Mouse (Mus musculus) hindbrain, embryonic 15.5 days (tissue): ENCODE results near the gene Adcy7. TPM values are rescaled to one million over a fixed set of nuclear protein-coding genes. Genes with fewer than 3 reads are reported as not detected.

Experiments used
- ATAC-seq: fragments of 200-750 bp; cut with Nextera tagmentation; 2 replicates; pipeline ENCODE4 v1.8.0; 2017; ENCODE audit warnings: low read depth, moderate number of reproducible peaks, moderate TSS enrichment; ENCODE audit not compliant: low FRiP score
- H3K27ac ChIP-seq: fragments of 300-500 bp; sonication (generic); replicated peaks from 2 replicates; pipeline ENCODE4 v1.5.1; 2015; ENCODE audit warnings: mild to moderate bottlenecking, inconsistent platforms
- H3K27me3 ChIP-seq: fragments of 300-500 bp; sonication (generic); 2 replicates; pipeline ENCODE4 v1.6.1; 2015; ENCODE audit warnings: control low read depth, inconsistent platforms
- H3K36me3 ChIP-seq: fragments of 300-500 bp; sonication (generic); 2 replicates; pipeline ENCODE4 v1.6.1; 2015; ENCODE audit warnings: control low read depth, inconsistent platforms
- H3K4me1 ChIP-seq: fragments of 300-500 bp; sonication (generic); replicated peaks from 2 replicates; pipeline ENCODE4 v1.6.1; 2015; ENCODE audit warnings: control low read depth, inconsistent platforms
- H3K4me2 ChIP-seq: fragments of 300-500 bp; sonication (generic); 2 replicates; pipeline ENCODE4 v1.6.1; 2015; ENCODE audit warnings: moderate library complexity, mild to moderate bottlenecking, inconsistent platforms
- H3K4me3 ChIP-seq: fragments of 300-500 bp; sonication (generic); 2 replicates; pipeline ENCODE4 v1.5.1; 2015; ENCODE audit warnings: mild to moderate bottlenecking, inconsistent platforms
- H3K9ac ChIP-seq: fragments of 300-500 bp; sonication (generic); 2 replicates; pipeline ENCODE4 v1.6.1; 2015; ENCODE audit warnings: inconsistent platforms
- H3K9me3 ChIP-seq: fragments of 300-500 bp; sonication (generic); 2 replicates; pipeline ENCODE4 v1.6.1; 2016; ENCODE audit warnings: control low read depth, inconsistent platforms
- WGBS: fragments of 180-500 bp; shearing (Covaris S2); methylation state at CpG from one replicate; pipeline ENCODE4 v1.1.7; 2015; 5-methylcytosine and 5-hydroxymethylcytosine counted together
- polyA plus RNA-seq: library from polyadenylated mRNA; unstranded; fragments of >200 nt; fragmentation: Nextera tagmentation; extraction: Ambion mirVana; gene quantifications from 2 replicates; pipeline ENCODE4 v1.2.1, GENCODE M21; 2015

Adcy7 gene
- polyA plus RNA-seq, 1 experiment from 2014 or later, result 5.2 TPM

- Histone ChIP-seq H3K36me3 (peaks cover 21% of the 10 kb centered on the region), H3K4me2 (no peak overlapping the region), H3K27ac (no peak overlapping the region), H3K27me3 (no peaks in the 10 kb centered on the region), H3K4me1 (no peaks in the 10 kb centered on the region), H3K4me3 (no peak overlapping the region), H3K9me3 (no peaks in the 10 kb centered on the region), H3K9ac (no peak overlapping the region)
- ATAC-seq, result no peak
- WGBS, result 92% methylated on average over 11 of the region's 11 CpGs
These were observed 52.6 kb downstream of the Adcy7 start for GRCm38 (mm10) chr8:88324760-88325159.

GRCm38 (mm10) chr8:88325251-88325650 is 53.0 kb downstream of the Adcy7 start:
- Histone ChIP-seq H3K9me3 (no peaks in the 10 kb centered on the region), H3K4me3 (no peak overlapping the region), H3K36me3 (peaks cover 25% of the 10 kb centered on the region), H3K27me3 (no peaks in the 10 kb centered on the region), H3K4me2 (no peak overlapping the region), H3K9ac (no peak overlapping the region), H3K27ac (no peak overlapping the region), H3K4me1 (no peaks in the 10 kb centered on the region)
- ATAC-seq, result no peak
- WGBS, result 69% methylated on average over 5 of the region's 5 CpGs

- no peak for ATAC-seq
- no peak overlapping the region for H3K4me3 ChIP-seq
- no peak overlapping the region for H3K4me2 ChIP-seq
- H3K4me1 ChIP-seq, result no peaks in the 10 kb centered on the region
- H3K36me3 ChIP-seq, result peaks cover 26% of the 10 kb centered on the region
- H3K9me3 ChIP-seq, result no peaks in the 10 kb centered on the region
- WGBS, result 94% methylated on average over 5 of the region's 5 CpGs
- H3K27me3 ChIP-seq, result no peaks in the 10 kb centered on the region
- no peak overlapping the region for H3K27ac ChIP-seq
- H3K9ac ChIP-seq, result no peak overlapping the region
These were observed 53.6 kb downstream of the Adcy7 start for GRCm38 (mm10) chr8:88325795-88326194.

- no peak for ATAC-seq
- no peaks in the 10 kb centered on the region for H3K4me1 ChIP-seq
- peaks cover 31% of the 10 kb centered on the region for H3K36me3 ChIP-seq
- no peak overlapping the region for H3K9ac ChIP-seq
- no peaks in the 10 kb centered on the region for H3K27me3 ChIP-seq
- no peak overlapping the region for H3K4me2 ChIP-seq
- 94% methylated on average over 12 of the region's 12 CpGs for WGBS
- no peak overlapping the region for H3K27ac ChIP-seq
- no peaks in the 10 kb centered on the region for H3K9me3 ChIP-seq
- H3K4me3 ChIP-seq, result no peak overlapping the region
These were observed 54.1 kb downstream of the Adcy7 start for GRCm38 (mm10) chr8:88326328-88326727.

GRCm38 (mm10) chr8:88328689-88329088 is 56.5 kb downstream of the Adcy7 start:
- ATAC-seq, result no peak
- Histone ChIP-seq H3K27me3 (no peaks in the 10 kb centered on the region), H3K4me3 (no peak overlapping the region), H3K4me2 (no peak overlapping the region), H3K9me3 (no peaks in the 10 kb centered on the region), H3K27ac (no peak overlapping the region), H3K4me1 (no peaks in the 10 kb centered on the region), H3K9ac (no peak overlapping the region), H3K36me3 (peaks cover 53% of the 10 kb centered on the region)
- 68% methylated on average over 6 of the region's 6 CpGs for WGBS

- Histone ChIP-seq H3K9ac (no peak overlapping the region), H3K4me1 (no peaks in the 10 kb centered on the region), H3K9me3 (no peaks in the 10 kb centered on the region), H3K27me3 (no peaks in the 10 kb centered on the region), H3K27ac (no peak overlapping the region), H3K4me2 (no peak overlapping the region), H3K36me3 (peaks cover 70% of the 10 kb centered on the region), H3K4me3 (no peak overlapping the region)
- ATAC-seq, result no peak
- 96% methylated on average over 3 of the region's 3 CpGs for WGBS
These were observed 58.6 kb downstream of the Adcy7 start for GRCm38 (mm10) chr8:88330816-88331215.

GRCm38 (mm10) chr8:88334384-88334783 is 62.2 kb downstream of the Adcy7 start:
- Histone ChIP-seq H3K9ac (no peak overlapping the region), H3K27me3 (no peaks in the 10 kb centered on the region), H3K9me3 (no peaks in the 10 kb centered on the region), H3K4me1 (no peaks in the 10 kb centered on the region), H3K4me2 (no peak overlapping the region), H3K4me3 (no peak overlapping the region), H3K27ac (no peak overlapping the region), H3K36me3 (peaks cover 72% of the 10 kb centered on the region)
- no peak for ATAC-seq
- 98% methylated on average over 2 of the region's 2 CpGs for WGBS

- H3K27me3 ChIP-seq, result no peaks in the 10 kb centered on the region
- 92% methylated on average over 3 of the region's 3 CpGs for WGBS
- no peaks in the 10 kb centered on the region for H3K9me3 ChIP-seq
- no peak overlapping the region for H3K4me2 ChIP-seq
- no peak overlapping the region for H3K9ac ChIP-seq
- no peak overlapping the region for H3K27ac ChIP-seq
- no peak for ATAC-seq
- H3K4me1 ChIP-seq, result no peaks in the 10 kb centered on the region
- H3K36me3 ChIP-seq, result peaks cover 76% of the 10 kb centered on the region
- H3K4me3 ChIP-seq, result no peak overlapping the region
These were observed 62.8 kb downstream of the Adcy7 start for GRCm38 (mm10) chr8:88334975-88335374.

- no peaks in the 10 kb centered on the region for H3K4me1 ChIP-seq
- H3K9ac ChIP-seq, result no peak overlapping the region
- no peak overlapping the region for H3K27ac ChIP-seq
- 57% methylated on average over 3 of the region's 3 CpGs for whole genome bisulfite sequencing
- peaks cover 76% of the 10 kb centered on the region for H3K36me3 ChIP-seq
- H3K9me3 ChIP-seq, result no peaks in the 10 kb centered on the region
- H3K4me3 ChIP-seq, result no peak overlapping the region
- no peak overlapping the region for H3K4me2 ChIP-seq
- H3K27me3 ChIP-seq, result no peaks in the 10 kb centered on the region
- no peak for ATAC-seq
These were observed 67.0 kb downstream of the Adcy7 start for GRCm38 (mm10) chr8:88339221-88339620.

GRCm38 (mm10) chr8:88339887-88340695 is 67.9 kb downstream of the Adcy7 start:
- no peak overlapping the region for H3K4me3 ChIP-seq
- 79% methylated on average over 2 of the region's 2 CpGs for WGBS
- no peaks in the 10 kb centered on the region for H3K4me1 ChIP-seq
- H3K4me2 ChIP-seq, result no peak overlapping the region
- no peaks in the 10 kb centered on the region for H3K27me3 ChIP-seq
- no peak overlapping the region for H3K27ac ChIP-seq
- no peaks in the 10 kb centered on the region for H3K9me3 ChIP-seq
- H3K36me3 ChIP-seq, result peaks cover 77% of the 10 kb centered on the region
- no peak overlapping the region for H3K9ac ChIP-seq
- no peak for ATAC-seq

GRCm38 (mm10) chr8:88342026-88342425 is 69.8 kb downstream of the Adcy7 start:
- Histone ChIP-seq H3K9me3 (no peaks in the 10 kb centered on the region), H3K27me3 (no peaks in the 10 kb centered on the region), H3K9ac (no peak overlapping the region), H3K4me1 (no peaks in the 10 kb centered on the region), H3K36me3 (peaks cover 76% of the 10 kb centered on the region), H3K4me2 (no peak overlapping the region), H3K27ac (no peak overlapping the region), H3K4me3 (no peak overlapping the region)
- 88% methylated on average over 4 of the region's 4 CpGs for WGBS
- no peak for ATAC-seq

GRCm38 (mm10) chr8:88349046-88349445 is 76.8 kb downstream of the Adcy7 start:
- no peaks in the 10 kb centered on the region for H3K9me3 ChIP-seq
- no peak for ATAC-seq
- H3K4me3 ChIP-seq, result no peak overlapping the region
- no peaks in the 10 kb centered on the region for H3K27me3 ChIP-seq
- H3K9ac ChIP-seq, result no peak overlapping the region
- no peak overlapping the region for H3K27ac ChIP-seq
- H3K4me2 ChIP-seq, result no peak overlapping the region
- WGBS, result 79% methylated on average over 2 of the region's 2 CpGs
- no peaks in the 10 kb centered on the region for H3K4me1 ChIP-seq
- peaks cover 84% of the 10 kb centered on the region for H3K36me3 ChIP-seq
